Comparison of ENCODE assay signal across 8 mouse cellular contexts in the genomic region with DNA sequence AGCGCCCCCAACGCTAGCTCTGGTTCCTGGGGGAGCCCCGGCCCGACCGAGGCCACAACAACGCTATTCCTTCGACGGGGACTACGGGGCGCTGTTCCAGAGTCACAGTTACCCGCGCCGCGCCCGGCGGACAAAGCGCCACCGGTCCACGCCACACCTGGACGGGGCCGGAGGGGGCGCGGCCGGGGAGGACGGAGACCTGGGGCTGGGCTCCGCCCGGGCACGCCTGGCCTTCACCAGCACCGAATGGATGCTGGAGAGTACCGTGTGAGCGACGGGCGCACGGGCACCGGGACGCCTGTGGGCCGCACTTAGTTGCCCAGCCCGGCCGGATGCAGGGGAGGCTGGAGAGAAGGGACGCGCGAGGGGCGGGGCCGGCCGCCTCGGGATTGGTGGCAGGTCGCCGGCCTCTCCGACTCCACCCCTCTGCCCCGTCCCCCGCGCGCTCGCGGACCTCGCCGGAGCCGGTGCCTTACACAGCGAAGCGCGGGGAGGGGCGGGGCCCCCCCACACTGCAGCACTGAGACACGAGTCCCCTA. TPM values are rescaled to one million over a fixed set of nuclear protein-coding genes. Genes with fewer than 3 reads are reported as not detected.
DNase-seq lines count a peak whose midpoint lies in the region; ATAC-seq and TF ChIP-seq lines count a peak whose summit lies in the region.

No protein-coding gene starts in this region.

- TF ChIP-seq CTCF in hindbrain, postnatal 0 days (IDR thresholded peaks at IDR 0.05; ENCODE audit: low read depth): peak; percentile 2; the same call in 1 of the 2 replicates
- 0 out of 2 replicates have a peak, but pooled peaks have one; percentile 4 for TF ChIP-seq CTCF in midbrain, postnatal 0 days (IDR thresholded peaks at IDR 0.05)

- peaks cover 29% of the 10 kb centered on the region for H3K4me1 ChIP-seq in forebrain, embryonic 13.5 days
- 0 out of 2 replicates have a peak, but pooled peaks cover 8% of the 10 kb centered on the region for H3K4me1 ChIP-seq in hindbrain, postnatal 0 days (ENCODE audit: insufficient read depth, low read length)
- H3K4me1 ChIP-seq in liver, embryonic 12.5 days: peaks cover 34% of the 10 kb centered on the region
- no peaks in the 10 kb centered on the region for H3K4me1 ChIP-seq in midbrain, postnatal 0 days (ENCODE audit: insufficient read depth, low read length)

- H3K9me3 ChIP-seq in forebrain, embryonic 13.5 days (replicated peaks): no peaks in the 10 kb centered on the region
- no peaks in the 10 kb centered on the region for H3K9me3 ChIP-seq in hindbrain, postnatal 0 days (ENCODE audit: low read length)
- no peaks in the 10 kb centered on the region for H3K9me3 ChIP-seq in liver, embryonic 12.5 days (replicated peaks)
- H3K9me3 ChIP-seq in midbrain, postnatal 0 days (ENCODE audit: low read length): no peaks in the 10 kb centered on the region

- peak overlapping the region; percentile 44 for H3K4me3 ChIP-seq in forebrain, embryonic 13.5 days
- peak overlapping the region; percentile 31 for H3K4me3 ChIP-seq in hindbrain, postnatal 0 days (ENCODE audit: low read length)
- peak overlapping the region; percentile 50 for H3K4me3 ChIP-seq in liver, embryonic 12.5 days
- peak overlapping the region; percentile 18 for H3K4me3 ChIP-seq in midbrain, postnatal 0 days (ENCODE audit: low read depth, low read length)

- peaks cover 26% of the 10 kb centered on the region for H3K27me3 ChIP-seq in forebrain, embryonic 13.5 days
- H3K27me3 ChIP-seq in hindbrain, postnatal 0 days (ENCODE audit: insufficient read depth, low read length): no peaks in the 10 kb centered on the region
- H3K27me3 ChIP-seq in liver, embryonic 12.5 days (replicated peaks): peaks cover 39% of the 10 kb centered on the region
- H3K27me3 ChIP-seq in midbrain, postnatal 0 days (ENCODE audit: insufficient read depth, low read length): no peaks in the 10 kb centered on the region

- WGBS in forebrain, embryonic 13.5 days: 2% methylated on average over 42 of the region's 63 CpGs
- 10% methylated on average over 51 of the region's 63 CpGs for WGBS in hindbrain, postnatal 0 days
- 2% methylated on average over 54 of the region's 63 CpGs for WGBS in liver, embryonic 12.5 days (ENCODE audit: insufficient replicate concordance)
- WGBS in midbrain, postnatal 0 days: 9% methylated on average over 63 of the region's 63 CpGs

- peak overlapping the region; percentile 65 for H3K9ac ChIP-seq in forebrain, embryonic 13.5 days
- 0 out of 2 replicates have a peak overlapping the region, but pooled peaks have one; percentile 33 for H3K9ac ChIP-seq in hindbrain, postnatal 0 days (replicated peaks; ENCODE audit: low read length)
- peak overlapping the region; percentile 48 for H3K9ac ChIP-seq in liver, embryonic 12.5 days
- H3K9ac ChIP-seq in midbrain, postnatal 0 days (replicated peaks; ENCODE audit: low read length, poor library complexity, severe bottlenecking): peak overlapping the region; percentile 24; the same call in 1 of the 2 replicates

- peaks cover 33% of the 10 kb centered on the region for H3K36me3 ChIP-seq in forebrain, embryonic 13.5 days (ENCODE audit: poor library complexity, severe bottlenecking)
- peaks cover 14% of the 10 kb centered on the region for H3K36me3 ChIP-seq in hindbrain, postnatal 0 days (ENCODE audit: insufficient read depth, low read length)
- H3K36me3 ChIP-seq in liver, embryonic 12.5 days: no peaks in the 10 kb centered on the region
- H3K36me3 ChIP-seq in midbrain, postnatal 0 days (ENCODE audit: insufficient read depth, low read length): peaks cover 18% of the 10 kb centered on the region

- ATAC-seq in forebrain, embryonic 13.5 days: peak; percentile 50
- ATAC-seq in hindbrain, postnatal 0 days: peak; percentile 37
- ATAC-seq in liver, embryonic 12.5 days: peak; percentile 70
- peak; percentile 11; the same call in 1 of the 2 replicates for ATAC-seq in midbrain, postnatal 0 days (ENCODE audit: low FRiP score)

- peak overlapping the region; percentile 74 for H3K4me2 ChIP-seq in forebrain, embryonic 13.5 days
- H3K4me2 ChIP-seq in hindbrain, postnatal 0 days (ENCODE audit: low read depth, low read length): peak overlapping the region; percentile 55
- H3K4me2 ChIP-seq in liver, embryonic 12.5 days: peak overlapping the region; percentile 77
- H3K4me2 ChIP-seq in midbrain, postnatal 0 days (ENCODE audit: low read depth, low read length, poor library complexity, severe bottlenecking): peak overlapping the region; percentile 43

- H3K27ac ChIP-seq in forebrain, embryonic 13.5 days: no peak overlapping the region
- H3K27ac ChIP-seq in hindbrain, postnatal 0 days: no peak overlapping the region
- H3K27ac ChIP-seq in liver, embryonic 12.5 days: no peak overlapping the region
- H3K27ac ChIP-seq in midbrain, postnatal 0 days (ENCODE audit: low read depth, low read length): no peak overlapping the region

- peak; percentile 50 for DNase-seq in CD4-positive helper T cell, adult 2 months (ENCODE audit: low read depth, low spot score)
- peak; percentile 58 for DNase-seq in ZHBTc4 (ENCODE audit: low read depth, low spot score)
- peak; percentile 28 for DNase-seq in hindbrain, postnatal 0 days (ENCODE audit: low spot score)
- DNase-seq in midbrain, postnatal 0 days (ENCODE audit: low spot score): peak; percentile 9
- DNase-seq in frontal cortex, postnatal 25 days (ENCODE audit: low spot score in 2 of 2): no peak
- DNase-seq in left cerebral cortex, adult 18-20 months (ENCODE audit: low spot score in 2 of 2): no peak

RNA-seq across cellular contexts. Expression of gene Lrfn1, which starts 15.5 kb away (rescaled TPM):
- polyA plus RNA-seq in forebrain, embryonic 13.5 days (2015; fragmentation: Nextera tagmentation; extraction: Ambion mirVana): 5.9 and 6.1 TPM in 2 replicates
- 140 and 160 TPM in 2 replicates for total RNA-seq in hindbrain, postnatal 0 days (2014; rRNA removed)
- polyA plus RNA-seq in hindbrain, postnatal 0 days (2015; fragmentation: Nextera tagmentation; extraction: Ambion mirVana): 15.5 and 18.0 TPM in 2 replicates
- polyA plus RNA-seq in liver, embryonic 12.5 days (2016; fragmentation: Nextera tagmentation; extraction: Ambion mirVana): 1.3 and 1.5 TPM in 2 replicates
- total RNA-seq in midbrain, postnatal 0 days (2014; rRNA removed): 132 and 137 TPM in 2 replicates
- polyA plus RNA-seq in midbrain, postnatal 0 days (2015; fragmentation: Nextera tagmentation; extraction: Ambion mirVana): 18.4 and 20.6 TPM in 2 replicates
- 10 to 100 TPM; 93.0 to 96.9 TPM for total RNA-seq in left cerebral cortex, adult 18-20 months (2021)

RNA-seq across cellular contexts. Expression of gene Gmfg, which starts 30.0 kb away (rescaled TPM):
- 2.5 and 2.8 TPM in 2 replicates for polyA plus RNA-seq in forebrain, embryonic 13.5 days (2015; fragmentation: Nextera tagmentation; extraction: Ambion mirVana)
- total RNA-seq in hindbrain, postnatal 0 days (2014; rRNA removed): 0.16 and 2.9 TPM in 2 replicates
- 5.5 and 6.2 TPM in 2 replicates for polyA plus RNA-seq in hindbrain, postnatal 0 days (2015; fragmentation: Nextera tagmentation; extraction: Ambion mirVana)
- polyA plus RNA-seq in liver, embryonic 12.5 days (2016; fragmentation: Nextera tagmentation; extraction: Ambion mirVana): 41.0 and 41.3 TPM in 2 replicates
- 4.3 TPM in 1 of 2 replicates, not detected in the other for total RNA-seq in midbrain, postnatal 0 days (2014; rRNA removed)
- polyA plus RNA-seq in midbrain, postnatal 0 days (2015; fragmentation: Nextera tagmentation; extraction: Ambion mirVana): 3.4 and 4.0 TPM in 2 replicates
- 1 to 10 TPM; 1.4 to 1.5 TPM for total RNA-seq in left cerebral cortex, adult 18-20 months (2021)

RNA-seq across cellular contexts. Expression of gene Ifnl2, which starts 43.0 kb away (rescaled TPM):
- polyA plus RNA-seq in forebrain, embryonic 13.5 days (2015; fragmentation: Nextera tagmentation; extraction: Ambion mirVana): not detected in 2 replicates
- not detected in 2 replicates for total RNA-seq in hindbrain, postnatal 0 days (2014; rRNA removed)
- polyA plus RNA-seq in hindbrain, postnatal 0 days (2015; fragmentation: Nextera tagmentation; extraction: Ambion mirVana): not detected in 2 replicates
- not detected in 2 replicates for polyA plus RNA-seq in liver, embryonic 12.5 days (2016; fragmentation: Nextera tagmentation; extraction: Ambion mirVana)
- not detected in 2 replicates for total RNA-seq in midbrain, postnatal 0 days (2014; rRNA removed)
- not detected in 2 replicates for polyA plus RNA-seq in midbrain, postnatal 0 days (2015; fragmentation: Nextera tagmentation; extraction: Ambion mirVana)
- total RNA-seq in left cerebral cortex, adult 18-20 months (2021): not detected

RNA-seq across cellular contexts. Expression of gene Ifnl3, which starts 55.4 kb away (rescaled TPM):
- not detected in 2 replicates for polyA plus RNA-seq in forebrain, embryonic 13.5 days (2015; fragmentation: Nextera tagmentation; extraction: Ambion mirVana)
- not detected in 2 replicates for total RNA-seq in hindbrain, postnatal 0 days (2014; rRNA removed)
- polyA plus RNA-seq in hindbrain, postnatal 0 days (2015; fragmentation: Nextera tagmentation; extraction: Ambion mirVana): not detected in 2 replicates
- not detected in 2 replicates for polyA plus RNA-seq in liver, embryonic 12.5 days (2016; fragmentation: Nextera tagmentation; extraction: Ambion mirVana)
- total RNA-seq in midbrain, postnatal 0 days (2014; rRNA removed): not detected in 2 replicates
- not detected in 2 replicates for polyA plus RNA-seq in midbrain, postnatal 0 days (2015; fragmentation: Nextera tagmentation; extraction: Ambion mirVana)
- total RNA-seq in left cerebral cortex, adult 18-20 months (2021): not detected

Comparison
In these comparisons a context has a peak if more than half of its experiments do, and no peak if none do; other contexts are left out.
1. DNase-seq: peak in CD4-positive helper T cell, adult 2 months (single experiment), ZHBTc4 (single experiment), hindbrain, postnatal 0 days (single experiment) and midbrain, postnatal 0 days (single experiment); none in frontal cortex, postnatal 25 days (0 of 2) and left cerebral cortex, adult 18-20 months (0 of 2).
2. ATAC-seq: peak in every context shown above with its lines; median percentile 70 in liver, embryonic 12.5 days; 50 in forebrain, embryonic 13.5 days; 37 in hindbrain, postnatal 0 days; 11 in midbrain, postnatal 0 days.
3. Peak in every context shown above with its lines, with median percentiles within 50 percentile points of each other: H3K4me2 ChIP-seq, H3K4me3 ChIP-seq and H3K9ac ChIP-seq.